Mouse (Mus musculus) stomach, embryonic 15.5 days (tissue): ENCODE measurements around the gene Thbs4. TPM values are rescaled to one million over a fixed set of nuclear protein-coding genes. Genes with fewer than 3 reads are reported as not detected.

ENCODE experiments used
- ATAC-seq: fragments of 200-750 bp; cut with Nextera tagmentation; 2 replicates; pipeline ENCODE4 v1.8.0; 2017; ENCODE audit warnings: low read depth, moderate number of reproducible peaks, moderate TSS enrichment; ENCODE audit not compliant: insufficient read depth, low FRiP score
- H3K27ac ChIP-seq: fragments of 300-500 bp; sonication (generic); 2 replicates; pipeline ENCODE4 v1.5.1; 2015; ENCODE audit warnings: mild to moderate bottlenecking, inconsistent platforms
- H3K27me3 ChIP-seq: fragments of 300-500 bp; sonication (generic); replicated peaks from 2 replicates; pipeline ENCODE4 v1.6.1; 2015; ENCODE audit warnings: inconsistent platforms
- H3K36me3 ChIP-seq: fragments of 300-500 bp; sonication (generic); 2 replicates; pipeline ENCODE4 v1.6.1; 2015; ENCODE audit warnings: inconsistent platforms
- H3K4me1 ChIP-seq: fragments of 300-500 bp; sonication (generic); 2 replicates; pipeline ENCODE4 v1.6.1; 2015; ENCODE audit warnings: inconsistent platforms
- H3K4me2 ChIP-seq: fragments of 300-500 bp; sonication (generic); 2 replicates; pipeline ENCODE4 v1.6.1; 2015; ENCODE audit warnings: mild to moderate bottlenecking, inconsistent platforms
- H3K4me3 ChIP-seq: fragments of 300-500 bp; sonication (generic); replicated peaks from 2 replicates; pipeline ENCODE4 v1.5.1; 2015; ENCODE audit warnings: inconsistent platforms
- H3K9ac ChIP-seq: fragments of 300-500 bp; sonication (generic); 2 replicates; pipeline ENCODE4 v1.6.1; 2015; ENCODE audit warnings: inconsistent platforms
- H3K9me3 ChIP-seq: fragments of 300-500 bp; sonication (generic); 2 replicates; pipeline ENCODE4 v1.6.1; 2016; ENCODE audit warnings: inconsistent platforms
- WGBS: fragments of 180-500 bp; shearing (Covaris S2); methylation state at CpG from one replicate; pipeline ENCODE4 v1.1.7; 2015; 5-methylcytosine and 5-hydroxymethylcytosine counted together
- polyA plus RNA-seq: library from polyadenylated mRNA; unstranded; fragments of >200 nt; fragmentation: Nextera tagmentation; extraction: Ambion mirVana; gene quantifications from 2 replicates; pipeline ENCODE4 v1.2.1, GENCODE M21; 2015

Gene Thbs4
- polyA plus RNA-seq, 1 experiment from 2014 or later: 7.5 TPM

DNA sequence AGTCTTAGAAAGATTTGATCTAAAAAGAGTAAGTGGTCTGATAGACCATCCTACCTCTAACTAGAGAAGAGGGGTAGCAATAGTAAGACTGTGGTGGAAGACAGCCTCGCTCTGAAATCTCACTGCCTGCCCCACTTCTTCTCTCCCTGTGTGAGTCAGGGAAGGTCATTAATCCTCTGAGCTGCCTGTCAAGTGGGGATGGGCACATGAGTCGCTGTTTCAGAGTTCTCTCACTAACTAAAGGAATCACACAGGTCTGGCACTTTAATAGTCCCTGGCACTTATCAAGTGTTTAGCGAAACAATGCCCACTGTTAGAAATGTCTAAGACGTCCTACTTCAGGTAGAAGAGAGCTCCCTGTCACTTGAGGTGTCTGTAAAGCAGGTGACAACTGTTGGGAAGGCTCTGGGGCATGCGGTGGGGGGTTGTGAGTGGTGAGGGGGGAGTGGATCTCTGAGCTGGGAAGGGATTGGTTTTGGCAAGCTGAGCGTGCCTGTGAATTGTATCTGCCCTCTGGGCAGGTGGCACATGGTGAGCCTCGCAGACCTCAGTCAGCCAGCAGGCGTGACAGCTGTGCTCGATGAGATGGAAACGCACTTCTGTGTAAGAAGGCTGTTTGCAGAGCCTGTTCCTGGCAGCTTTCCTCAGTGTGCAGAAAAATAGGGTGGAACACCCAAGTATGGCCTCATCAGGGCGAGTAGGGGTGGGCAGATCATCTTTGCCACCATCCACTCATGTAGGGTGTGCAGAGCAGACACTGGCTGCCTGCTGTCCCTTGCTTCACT is 57.9 kb downstream of the Thbs4 start:
- no peak for ATAC-seq
- Histone ChIP-seq H3K9me3 (no peaks in the 10 kb centered on the region), H3K4me3 (no peak overlapping the region), H3K27me3 (no peaks in the 10 kb centered on the region), H3K4me1 (0 out of 2 replicates have a peak, but pooled peaks cover 2% of the 10 kb centered on the region), H3K36me3 (no peaks in the 10 kb centered on the region), H3K9ac (no peak overlapping the region), H3K4me2 (no peak overlapping the region), H3K27ac (no peak overlapping the region)
- WGBS: 64% methylated on average over 11 of the region's 11 CpGs

DNA sequence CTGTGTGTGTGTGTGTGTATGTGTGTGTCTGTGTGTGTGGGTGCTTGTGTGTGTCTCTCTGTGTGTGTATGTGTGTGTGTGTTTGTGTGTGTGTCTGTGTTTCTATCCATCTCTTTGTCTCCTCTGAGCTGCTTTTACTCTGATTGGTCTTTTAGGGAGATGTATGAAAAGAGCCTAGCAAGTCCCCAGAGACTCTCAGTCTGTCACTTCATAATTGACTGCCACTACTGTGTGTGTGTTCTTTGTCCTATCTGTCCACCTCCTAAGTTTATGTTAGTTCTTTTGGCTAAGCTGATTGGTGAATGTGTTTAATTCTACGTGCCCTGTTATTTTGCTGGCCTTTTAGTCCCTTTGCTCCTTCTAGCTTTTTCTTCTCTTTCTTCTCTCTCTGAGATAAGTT is 58.9 kb downstream of the Thbs4 start:
- Histone ChIP-seq H3K4me3 (no peak overlapping the region), H3K36me3 (no peaks in the 10 kb centered on the region), H3K9ac (no peak overlapping the region), H3K27me3 (no peaks in the 10 kb centered on the region), H3K9me3 (no peaks in the 10 kb centered on the region), H3K27ac (no peak overlapping the region), H3K4me2 (no peak overlapping the region), H3K4me1 (0 out of 2 replicates have a peak, but pooled peaks cover 2% of the 10 kb centered on the region)
- 77% methylated on average over 1 of the region's 1 CpGs for WGBS
- ATAC-seq: no peak

DNA sequence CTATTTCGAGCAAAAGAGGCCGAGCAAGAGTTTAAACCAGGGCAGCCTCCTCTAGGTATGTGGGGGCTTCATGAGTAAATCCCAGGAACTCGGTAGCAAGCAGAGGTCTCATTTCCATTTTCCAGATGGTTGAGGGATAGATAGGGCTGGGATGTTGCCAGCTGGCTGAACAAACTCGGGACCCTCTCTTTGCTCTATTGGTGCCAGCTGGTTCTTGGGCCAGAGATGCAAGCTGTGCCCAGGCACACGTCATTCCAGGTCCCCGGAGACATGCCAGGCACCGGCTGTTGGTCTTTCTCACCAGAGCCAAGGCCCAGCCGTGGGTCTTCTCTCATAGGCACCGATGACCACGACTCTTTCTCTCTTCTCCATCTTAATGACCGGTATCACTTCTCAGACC is 60.9 kb downstream of the Thbs4 start:
- no peak overlapping the region for H3K4me2 ChIP-seq
- ATAC-seq: no peak
- H3K4me1 ChIP-seq: no peaks in the 10 kb centered on the region
- no peaks in the 10 kb centered on the region for H3K36me3 ChIP-seq
- H3K27me3 ChIP-seq: no peaks in the 10 kb centered on the region
- H3K9ac ChIP-seq: no peak overlapping the region
- no peaks in the 10 kb centered on the region for H3K9me3 ChIP-seq
- no peak overlapping the region for H3K27ac ChIP-seq
- WGBS: 80% methylated on average over 11 of the region's 11 CpGs
- H3K4me3 ChIP-seq: no peak overlapping the region

DNA sequence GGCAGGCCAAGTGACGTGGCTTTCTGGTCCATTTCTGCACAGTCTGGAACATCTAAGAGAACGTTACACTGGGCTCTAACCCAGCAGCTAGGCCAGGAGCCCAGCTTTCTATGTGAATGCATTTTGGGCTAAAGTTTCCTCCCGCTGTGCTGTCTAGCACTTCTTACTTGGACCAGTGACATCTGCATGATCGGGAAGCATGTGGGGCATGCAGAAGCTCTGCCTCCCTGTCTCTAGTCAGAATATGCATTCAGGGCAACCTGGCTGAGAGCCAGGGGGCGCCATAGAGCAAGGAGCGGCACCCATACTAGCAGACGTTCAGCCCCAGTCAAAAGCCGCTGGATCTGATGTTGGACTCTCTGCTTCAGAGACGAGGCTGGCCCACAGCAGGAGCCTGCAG is 61.4 kb downstream of the Thbs4 start:
- H3K9me3 ChIP-seq: no peaks in the 10 kb centered on the region
- no peak overlapping the region for H3K9ac ChIP-seq
- H3K27me3 ChIP-seq: no peaks in the 10 kb centered on the region
- peak; percentile 53; the same call in 1 of the 2 replicates for ATAC-seq
- 47% methylated on average over 9 of the region's 9 CpGs for WGBS
- H3K36me3 ChIP-seq: no peaks in the 10 kb centered on the region
- no peak overlapping the region for H3K4me2 ChIP-seq
- H3K27ac ChIP-seq: no peak overlapping the region
- H3K4me3 ChIP-seq: no peak overlapping the region
- no peaks in the 10 kb centered on the region for H3K4me1 ChIP-seq

DNA sequence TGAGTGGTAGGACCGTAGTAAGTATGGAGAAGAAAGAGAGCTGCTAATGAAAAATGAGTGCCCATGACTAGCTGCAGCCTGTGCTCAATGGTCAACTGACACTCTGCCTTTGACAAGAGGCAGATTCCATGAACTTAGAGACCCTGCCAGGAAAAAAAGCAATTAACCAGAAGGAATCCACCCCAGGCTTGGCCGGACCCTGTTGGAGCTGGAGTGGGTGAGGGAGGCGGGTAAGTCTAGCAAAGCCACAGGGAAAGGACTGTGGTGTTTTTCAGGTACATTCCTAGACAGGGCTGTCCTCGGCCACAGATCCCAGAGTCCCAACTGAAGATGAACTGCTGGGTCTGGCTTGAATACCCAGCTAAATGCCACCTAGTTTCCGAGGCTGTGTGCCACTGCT is 61.8 kb downstream of the Thbs4 start:
- Histone ChIP-seq H3K27me3 (no peaks in the 10 kb centered on the region), H3K9ac (no peak overlapping the region), H3K27ac (no peak overlapping the region), H3K9me3 (no peaks in the 10 kb centered on the region), H3K36me3 (no peaks in the 10 kb centered on the region), H3K4me3 (no peak overlapping the region), H3K4me1 (no peaks in the 10 kb centered on the region), H3K4me2 (no peak overlapping the region)
- no peak for ATAC-seq
- WGBS: 79% methylated on average over 5 of the region's 5 CpGs

DNA sequence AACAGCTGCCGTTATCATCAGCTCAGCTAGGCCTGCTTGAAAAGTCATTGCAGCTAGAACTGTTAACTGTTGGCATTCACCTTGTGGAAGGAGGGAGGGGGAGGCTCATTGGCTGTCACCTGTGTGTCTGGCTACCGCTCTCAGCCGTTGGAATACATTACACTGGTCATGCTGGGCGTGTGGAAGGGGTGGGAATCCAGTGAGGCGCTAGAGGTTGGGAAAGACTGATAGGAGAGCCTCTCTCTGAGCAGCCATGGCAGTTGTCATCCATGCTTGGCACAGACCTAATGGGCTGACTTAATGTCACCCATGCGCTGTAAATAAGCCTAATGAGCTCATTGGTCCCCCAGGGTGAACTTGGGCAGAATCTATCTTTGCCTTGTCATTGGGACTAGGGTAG is 62.8 kb downstream of the Thbs4 start:
- Histone ChIP-seq H3K36me3 (no peaks in the 10 kb centered on the region), H3K9ac (no peak overlapping the region), H3K4me1 (no peaks in the 10 kb centered on the region), H3K4me3 (no peak overlapping the region), H3K27ac (no peak overlapping the region), H3K9me3 (no peaks in the 10 kb centered on the region), H3K27me3 (no peaks in the 10 kb centered on the region), H3K4me2 (no peak overlapping the region)
- 71% methylated on average over 6 of the region's 6 CpGs for WGBS
- ATAC-seq: no peak

DNA sequence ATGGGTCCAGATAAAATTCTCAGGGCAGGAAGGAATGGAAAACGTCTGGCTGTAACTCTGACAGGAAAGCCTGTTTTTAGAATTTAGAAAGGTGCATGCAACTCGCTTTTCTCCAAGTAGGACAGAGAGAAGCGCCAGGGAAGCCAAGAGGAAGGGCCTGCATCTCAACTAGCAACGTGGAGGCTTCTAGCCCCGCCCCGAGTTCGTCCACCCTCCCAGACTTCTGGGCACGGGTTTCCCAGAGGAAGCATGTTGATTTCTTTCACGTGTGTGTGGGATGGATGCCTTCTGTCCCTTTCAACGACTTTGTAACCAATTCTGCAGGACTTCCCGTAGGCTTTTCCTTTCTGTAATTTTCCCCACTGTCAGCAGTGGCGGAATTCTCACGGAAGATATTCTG is 64.8 kb downstream of the Thbs4 start:
- ATAC-seq: no peak
- Histone ChIP-seq H3K4me2 (no peak overlapping the region), H3K4me1 (no peaks in the 10 kb centered on the region), H3K27me3 (no peaks in the 10 kb centered on the region), H3K4me3 (no peak overlapping the region), H3K9me3 (no peaks in the 10 kb centered on the region), H3K9ac (no peak overlapping the region), H3K27ac (no peak overlapping the region), H3K36me3 (no peaks in the 10 kb centered on the region)
- WGBS: 48% methylated on average over 13 of the region's 13 CpGs

DNA sequence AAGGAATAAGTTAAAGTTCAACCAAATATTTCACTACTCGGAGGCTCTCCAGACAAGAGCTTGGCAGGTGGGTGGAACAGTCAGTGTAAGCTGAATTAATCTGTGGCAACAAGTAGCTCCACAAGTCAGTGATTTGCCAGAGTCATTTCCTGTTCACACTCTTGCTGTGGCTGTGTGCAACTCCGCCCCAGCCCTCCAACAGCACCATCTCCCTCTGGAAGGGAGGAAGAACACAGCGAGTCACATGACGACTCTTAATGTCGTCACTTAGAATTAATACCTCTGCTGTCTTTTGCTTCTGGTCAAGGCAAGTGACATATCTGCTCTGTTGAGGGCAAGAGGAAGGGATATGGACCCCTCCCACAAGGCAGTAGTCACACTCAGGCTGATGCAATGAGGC is 72.2 kb downstream of the Thbs4 start:
- Histone ChIP-seq H3K27ac (no peak overlapping the region), H3K9me3 (no peaks in the 10 kb centered on the region), H3K9ac (no peak overlapping the region), H3K4me1 (no peaks in the 10 kb centered on the region), H3K27me3 (no peaks in the 10 kb centered on the region), H3K4me2 (no peak overlapping the region), H3K36me3 (no peaks in the 10 kb centered on the region), H3K4me3 (no peak overlapping the region)
- ATAC-seq: no peak
- 56% methylated on average over 5 of the region's 5 CpGs for WGBS

DNA sequence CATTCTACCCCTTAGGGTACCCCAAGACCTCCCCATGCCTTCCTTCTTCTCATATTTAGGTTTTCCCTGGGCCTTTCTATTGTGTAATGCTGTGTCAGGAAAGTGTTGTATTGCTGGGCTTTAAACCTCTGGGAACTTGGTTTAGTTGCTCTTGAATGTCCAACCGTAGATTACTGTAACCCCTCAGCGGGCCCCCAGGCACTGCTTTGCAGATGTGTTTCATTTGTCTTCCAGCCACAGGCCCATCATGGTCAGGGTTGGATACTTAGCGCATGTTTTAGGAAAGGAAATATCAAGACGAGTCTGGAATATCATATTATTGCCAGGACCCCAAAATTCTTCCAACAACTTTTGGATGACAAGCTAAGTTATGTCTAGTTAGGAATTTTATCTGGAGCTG is 73.6 kb downstream of the Thbs4 start:
- Histone ChIP-seq H3K4me3 (no peak overlapping the region), H3K4me2 (no peak overlapping the region), H3K27ac (no peak overlapping the region), H3K9me3 (no peaks in the 10 kb centered on the region), H3K9ac (no peak overlapping the region), H3K4me1 (no peaks in the 10 kb centered on the region), H3K36me3 (no peaks in the 10 kb centered on the region), H3K27me3 (no peaks in the 10 kb centered on the region)
- WGBS: 57% methylated on average over 4 of the region's 4 CpGs
- no peak for ATAC-seq

DNA sequence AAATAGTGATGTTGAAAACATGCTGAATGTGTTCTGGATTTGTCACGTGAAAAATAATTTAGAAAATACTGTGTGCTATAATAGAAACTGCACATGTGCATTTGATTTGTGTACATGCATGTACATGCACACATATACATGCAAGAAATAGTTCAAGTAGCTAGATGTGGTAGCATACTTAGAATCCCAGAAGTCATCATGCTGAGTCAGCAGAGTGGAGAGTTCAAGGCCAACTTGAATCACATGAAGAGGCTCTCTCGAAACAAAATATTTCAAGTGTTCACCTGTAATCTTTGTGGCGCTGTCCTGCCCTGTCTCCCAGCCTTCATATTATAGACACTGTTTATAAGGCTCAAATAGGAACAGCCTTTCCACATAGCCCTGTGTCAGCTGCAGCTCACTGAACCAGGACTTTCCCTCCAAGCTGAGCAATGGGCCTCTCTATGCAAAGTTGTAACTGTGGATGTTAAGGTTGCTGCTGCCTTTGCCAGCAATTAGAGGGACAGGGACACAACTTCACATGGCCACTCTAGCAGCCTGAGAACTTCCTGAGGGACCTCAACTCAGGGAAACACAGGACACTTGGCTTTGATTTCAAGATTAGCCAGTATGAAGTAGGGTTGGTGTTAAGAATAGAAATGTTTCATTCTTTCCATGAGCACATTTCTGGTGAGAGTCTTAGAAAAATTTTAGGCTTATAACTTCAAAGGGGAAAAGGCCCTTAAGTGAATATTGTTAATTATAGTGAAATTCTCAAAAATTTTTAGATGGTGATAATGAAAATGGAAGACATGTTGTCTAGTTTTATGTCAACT is 76.6 kb downstream of the Thbs4 start:
- 89% methylated on average over 3 of the region's 3 CpGs for WGBS
- no peak for ATAC-seq

DNA sequence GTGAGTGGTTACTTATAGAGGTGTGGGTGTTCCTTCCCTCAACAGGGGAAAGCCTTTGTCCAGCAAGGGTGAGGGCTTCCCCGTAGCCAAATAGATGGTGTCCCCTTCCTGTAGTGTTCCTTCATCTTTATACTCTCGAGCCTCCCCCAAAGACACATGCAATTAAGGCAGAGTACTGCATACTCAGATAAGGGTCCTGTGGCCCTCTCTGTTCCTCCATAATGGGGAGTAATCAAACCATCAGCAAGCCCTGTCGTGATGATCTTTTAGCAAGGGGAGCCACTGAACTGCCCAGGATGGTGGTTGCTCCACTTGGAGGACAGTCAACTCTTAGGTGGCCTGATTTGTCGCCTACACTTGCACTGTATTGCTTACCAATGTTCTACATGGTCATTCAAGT is 82.0 kb downstream of the Thbs4 start:
- WGBS: 83% methylated on average over 4 of the region's 4 CpGs
- no peaks in the 10 kb centered on the region for H3K4me1 ChIP-seq

More for the DNA sequence above, 76.6 kb downstream of the Thbs4 start:
- H3K4me1 ChIP-seq: no peaks in the 10 kb centered on the region
- no peak overlapping the region for H3K4me2 ChIP-seq
- no peaks in the 10 kb centered on the region for H3K27me3 ChIP-seq
- H3K9me3 ChIP-seq: no peaks in the 10 kb centered on the region
- H3K9ac ChIP-seq: no peak overlapping the region
- no peak overlapping the region for H3K4me3 ChIP-seq
- no peak overlapping the region for H3K27ac ChIP-seq
- no peaks in the 10 kb centered on the region for H3K36me3 ChIP-seq

DNA sequence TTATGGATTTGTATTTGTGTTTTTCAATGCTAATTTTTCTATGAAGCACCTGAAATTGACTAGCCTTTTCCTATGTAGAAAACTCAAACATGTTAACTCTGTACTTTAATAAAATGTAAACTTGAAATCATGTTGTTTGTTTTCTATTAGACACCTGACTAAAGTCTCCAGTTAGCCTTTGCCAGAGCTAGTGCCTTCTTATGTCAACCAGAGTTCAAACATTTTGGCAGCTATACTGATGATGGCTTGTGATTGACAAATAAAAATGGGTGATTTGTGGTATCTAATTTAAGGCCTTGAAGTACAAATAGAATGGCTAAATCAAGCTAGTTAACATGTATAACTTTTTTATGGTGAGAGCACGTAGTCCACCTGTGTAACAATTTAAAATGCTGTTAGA is 82.8 kb downstream of the Thbs4 start:
- no peak for ATAC-seq
- H3K4me1 ChIP-seq: no peaks in the 10 kb centered on the region
- no peaks in the 10 kb centered on the region for H3K9me3 ChIP-seq
- no peak overlapping the region for H3K27ac ChIP-seq
- 89% methylated on average over 1 of the region's 1 CpGs for WGBS
- peaks cover 11% of the 10 kb centered on the region; the same call in 1 of the 2 replicates for H3K36me3 ChIP-seq
- no peak overlapping the region for H3K4me2 ChIP-seq
- H3K27me3 ChIP-seq: no peaks in the 10 kb centered on the region
- no peak overlapping the region for H3K4me3 ChIP-seq
- no peak overlapping the region for H3K9ac ChIP-seq

More for the DNA sequence above, 82.0 kb downstream of the Thbs4 start:
- Histone ChIP-seq H3K4me2 (no peak overlapping the region), H3K9ac (no peak overlapping the region), H3K4me3 (no peak overlapping the region), H3K27me3 (no peaks in the 10 kb centered on the region), H3K9me3 (no peaks in the 10 kb centered on the region), H3K27ac (no peak overlapping the region), H3K36me3 (peaks cover 11% of the 10 kb centered on the region; the same call in 1 of the 2 replicates)
- no peak for ATAC-seq
